Mouse (Mus musculus) heart, adult 2 months (tissue): Measurements from ENCODE around the gene Calcrl.
A peak's percentile ranks its signal among the peaks of the same experiment; 100 is the strongest.

Experiments
- CTCF ChIP-seq: fragments of 200-600 bp; IDR thresholded peaks from 2 replicates; pipeline ENCODE4 v1.8.1; 2022; ENCODE audit warnings: antibody characterized with exemption, mild to moderate bottlenecking, moderate library complexity
- POLR2A ChIP-seq: fragments of 200-500 bp; IDR thresholded peaks from 2 replicates; pipeline ENCODE4 v1.6.1; 2011; ENCODE audit warnings: mild to moderate bottlenecking, low read depth, low read length, control low read depth; ENCODE audit not compliant: insufficient read depth

DNA sequence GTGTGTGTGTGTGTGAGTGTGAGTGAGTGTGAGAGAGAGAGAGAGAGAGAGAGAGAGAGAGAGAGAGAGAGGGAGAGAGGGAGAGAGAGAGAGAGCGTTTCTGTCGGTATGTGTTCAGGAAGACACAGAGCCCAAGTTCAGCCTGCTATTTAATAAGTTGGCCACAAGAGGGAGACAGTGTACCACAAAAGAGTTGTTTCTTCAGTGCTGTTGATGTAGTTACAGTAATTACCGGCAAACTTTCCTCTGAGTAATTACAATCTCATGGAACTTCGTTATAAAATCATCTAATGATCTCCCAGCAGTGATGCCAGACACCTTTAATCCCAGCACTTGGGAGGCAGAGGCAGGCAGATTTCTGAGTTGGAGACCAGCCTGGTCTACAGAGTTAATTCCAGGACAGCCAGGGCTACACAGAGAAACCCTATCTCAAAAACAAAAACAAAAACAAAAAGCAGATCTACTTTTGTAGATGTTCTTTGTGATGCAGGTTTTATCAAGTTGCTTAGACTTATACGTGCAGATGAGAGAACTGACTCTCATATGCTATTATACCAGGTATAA, 30.1 kb upstream of the Calcrl start:
- peak; percentile 80 for TF ChIP-seq CTCF
- TF ChIP-seq POLR2A = no peak
